Mouse (Mus musculus): Measurements from ENCODE around the gene Carnmt1.

Gene Carnmt1

GRCm38 (mm10) chr19:18713357-18713756, 42.8 kb downstream of the Carnmt1 start:
- peak; percentile 22 to 41 for DNase-seq (ENCODE audit: low spot score in 2 of 2)

GRCm38 (mm10) chr19:18716374-18716773, 45.8 kb downstream of the Carnmt1 start:
- DNase-seq (ENCODE audit: low spot score in 2 of 2): peak; percentile 80 to 83

GRCm38 (mm10) chr19:18720337-18720736, 49.8 kb downstream of the Carnmt1 start:
- DNase-seq (ENCODE audit: low spot score in 2 of 2): no peak

GRCm38 (mm10) chr19:18725186-18725585, 54.6 kb downstream of the Carnmt1 start:
- DNase-seq (ENCODE audit: low spot score in 2 of 2): no peak

DNA sequence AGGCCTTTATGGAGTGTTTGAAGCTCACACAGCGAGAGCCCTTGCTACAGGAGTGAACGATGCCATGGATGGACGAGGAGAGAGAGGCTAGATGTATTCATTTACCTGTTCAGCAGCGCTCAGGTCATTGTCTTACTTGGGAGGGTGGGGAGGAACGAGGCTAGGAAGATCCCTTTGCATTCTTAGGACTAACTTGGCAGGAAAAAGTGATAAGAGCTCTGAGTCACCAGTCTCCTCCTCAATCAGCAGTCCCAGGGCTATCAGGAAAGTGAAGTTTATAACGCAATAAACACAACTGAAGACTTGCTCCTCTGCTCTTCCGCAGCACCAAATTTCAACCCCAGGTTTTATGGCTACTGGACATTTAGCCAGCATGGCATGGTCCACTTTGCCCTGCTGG, 59.7 kb downstream of the Carnmt1 start:
- DNase-seq (ENCODE audit: low spot score in 2 of 2): no peak

GRCm38 (mm10) chr19:18731077-18731476, 60.5 kb downstream of the Carnmt1 start:
- DNase-seq (ENCODE audit: low spot score in 2 of 2): no peak

DNA sequence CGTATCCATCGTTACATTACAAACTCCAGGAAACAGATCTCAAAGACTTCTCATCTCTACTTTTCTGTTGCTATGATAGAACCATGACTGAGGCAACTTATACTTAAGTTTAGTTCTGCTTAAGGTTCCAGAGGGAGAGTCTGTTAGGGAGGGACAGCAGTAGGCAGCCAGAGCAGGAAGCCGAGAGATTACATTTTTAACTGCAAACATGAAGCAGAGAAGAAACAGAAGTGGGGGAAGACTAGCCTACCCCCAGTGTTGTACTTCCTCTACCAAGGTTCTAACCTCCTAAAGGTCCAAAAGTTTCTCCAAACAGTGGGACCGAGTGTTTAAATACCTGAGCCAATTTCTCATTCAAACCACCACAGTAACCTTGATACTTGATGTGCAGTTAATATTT, 65.3 kb downstream of the Carnmt1 start:
- no peak for DNase-seq (ENCODE audit: low spot score in 2 of 2)

DNA sequence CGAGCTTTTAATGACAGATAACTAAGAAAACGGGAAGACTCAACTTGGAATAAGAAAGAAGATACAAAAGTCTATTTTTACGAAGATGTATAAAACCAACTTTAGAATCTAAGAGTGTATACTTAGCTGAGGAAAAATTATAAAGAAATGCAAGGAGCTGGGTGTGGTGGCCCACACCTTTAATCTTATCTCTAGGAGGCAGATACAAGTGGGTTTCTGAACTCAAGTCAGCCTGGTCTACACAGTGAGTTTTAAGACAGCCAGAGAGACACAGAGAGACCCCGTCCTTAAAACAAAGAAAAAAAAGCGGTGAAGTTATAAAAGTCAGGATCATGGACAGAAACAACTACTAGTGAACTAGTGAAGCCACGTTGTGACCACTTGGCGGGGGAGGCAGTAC, 68.6 kb downstream of the Carnmt1 start:
- DNase-seq (ENCODE audit: low spot score in 2 of 2): no peak

GRCm38 (mm10) chr19:18743946-18744345, 73.4 kb downstream of the Carnmt1 start:
- no peak for DNase-seq (ENCODE audit: low spot score in 2 of 2)

GRCm38 (mm10) chr19:18746576-18747340, 76.2 kb downstream of the Carnmt1 start:
- DNase-seq (ENCODE audit: low spot score in 2 of 2): peak; percentile 8 to 18

DNA sequence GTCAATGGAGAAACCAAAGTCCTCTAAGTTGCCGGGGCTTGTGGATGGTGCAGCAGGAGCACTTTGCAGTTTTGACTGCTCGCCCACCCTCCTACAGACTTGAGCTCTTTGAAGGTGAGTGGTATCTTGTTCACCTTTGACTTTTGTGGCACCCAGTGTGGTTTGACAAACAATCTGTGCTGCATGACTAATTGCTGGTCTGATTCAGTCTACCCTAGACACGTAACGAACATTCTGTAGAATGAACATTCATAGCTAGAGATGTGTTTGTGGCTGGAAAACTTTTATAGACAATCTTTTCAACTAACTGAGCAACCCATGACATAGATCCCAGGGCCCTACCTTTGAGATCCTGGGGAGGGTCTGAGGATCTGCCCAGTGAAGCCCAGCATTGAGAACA, 76.8 kb downstream of the Carnmt1 start:
- DNase-seq (ENCODE audit: low spot score in 2 of 2): no peak

DNA sequence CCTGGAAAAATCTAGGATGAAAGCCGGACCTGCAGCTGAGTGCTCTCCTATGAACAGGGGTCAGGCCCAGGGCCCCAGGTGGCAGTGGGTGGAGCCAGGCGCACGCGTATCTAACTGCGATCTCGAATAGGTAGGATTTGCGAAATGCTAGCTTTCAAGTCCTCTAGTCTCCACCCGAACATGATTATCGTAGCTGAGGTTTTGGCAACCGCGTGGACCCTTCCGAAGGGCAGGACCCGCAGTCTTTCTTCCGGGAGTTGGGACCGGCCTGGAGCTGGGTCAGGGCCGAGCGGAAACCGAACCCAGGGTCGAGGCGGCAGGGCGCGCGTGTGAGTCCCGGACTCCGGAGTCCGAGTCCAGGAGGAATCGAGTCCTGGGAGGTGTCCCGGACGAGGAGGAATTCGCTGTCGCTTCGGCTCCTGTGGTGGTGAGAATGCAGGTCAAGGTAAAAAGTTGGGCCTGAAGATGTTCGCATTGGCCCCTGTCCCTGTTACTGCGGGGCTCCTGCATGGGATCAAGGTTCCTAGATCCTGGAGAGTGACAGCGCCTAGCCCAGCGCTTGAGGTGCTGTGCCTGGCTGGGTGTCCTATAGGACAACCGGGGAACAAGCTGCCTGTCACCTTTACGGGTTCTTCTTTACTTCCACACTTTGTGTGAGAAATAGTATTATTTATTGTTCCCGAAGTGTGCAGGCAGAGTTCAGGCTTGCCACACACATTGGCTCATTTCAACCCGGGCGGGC, 79.2 kb downstream of the Carnmt1 start, which contains the start of gene Trpm6:
Gene Trpm6, plus strand, starts transcription at position 386 of the 742 bp plus-strand sequence.
- no peak for DNase-seq (ENCODE audit: low spot score in 2 of 2)

Measured in right cerebral cortex, adult 2 months (tissue).